Mouse (Mus musculus) stomach, postnatal 0 days (tissue): Measurements from ENCODE around the gene Zcchc14.

Experiments
- CTCF ChIP-seq: IDR thresholded peaks from 2 replicates; pipeline ENCODE4 v1.5.1; 2016; ENCODE audit warnings: antibody characterized with exemption, low read depth, mild to moderate bottlenecking, moderate library complexity
- EP300 ChIP-seq: optimal IDR thresholded peaks from 2 replicates; pipeline ENCODE3; 2016; ENCODE audit warnings: antibody characterized with exemption

DNA sequence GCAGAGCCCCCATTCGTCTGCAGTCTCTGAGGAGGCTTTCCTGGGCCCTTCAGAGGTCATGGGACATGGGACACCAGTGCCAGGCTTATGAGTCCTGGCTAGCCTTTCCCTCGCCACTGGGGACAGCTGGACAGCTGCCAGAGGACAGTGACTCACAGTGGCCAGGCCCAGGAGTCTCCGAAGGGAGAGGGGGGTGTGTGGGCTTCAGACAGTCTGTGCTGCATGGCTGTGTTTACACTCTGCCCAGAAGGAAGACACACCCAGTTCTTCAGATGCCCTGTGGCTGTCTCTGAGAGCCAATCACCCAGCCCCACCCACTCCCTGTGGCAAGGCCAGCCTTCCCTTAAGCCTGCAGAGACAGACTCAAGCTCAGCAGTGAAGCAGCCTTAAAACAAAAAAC lies 79.4 kb downstream of the Zcchc14 start:
- TF ChIP-seq CTCF (no peak), EP300 (no peak)
